Mouse (Mus musculus) lung, embryonic 14.5 days (tissue): ENCODE results near the gene Inafm2. TPM values are rescaled to one million over a fixed set of nuclear protein-coding genes. Genes with fewer than 3 reads are reported as not detected.

Source experiments
- ATAC-seq: fragments of 200-750 bp; cut with Nextera tagmentation; 2 replicates; pipeline ENCODE4 v1.8.0; 2017; ENCODE audit warnings: mild to moderate bottlenecking, moderate TSS enrichment, moderate library complexity; ENCODE audit not compliant: insufficient read depth
- DNase-seq: peaks from one replicate; pipeline ENCODE4 v3.0.0-alpha.2; 2015
- H3K27ac ChIP-seq: fragments of 300-500 bp; sonication (generic); 2 replicates; pipeline ENCODE4 v1.5.1; 2014; ENCODE audit warnings: low read depth, mild to moderate bottlenecking, moderate library complexity
- H3K27me3 ChIP-seq: fragments of 300-500 bp; sonication (generic); 2 replicates; pipeline ENCODE4 v1.6.1; 2014; ENCODE audit warnings: low read length, control low read depth; ENCODE audit not compliant: insufficient read depth
- H3K36me3 ChIP-seq: fragments of 300-500 bp; sonication (generic); 2 replicates; pipeline ENCODE4 v1.6.1; 2014; ENCODE audit warnings: control low read depth; ENCODE audit not compliant: insufficient read depth
- H3K4me1 ChIP-seq: fragments of 300-500 bp; sonication (generic); 2 replicates; pipeline ENCODE4 v1.6.1; 2014; ENCODE audit warnings: antibody characterized with exemption, control low read depth; ENCODE audit not compliant: insufficient read depth
- H3K4me2 ChIP-seq: fragments of 300-500 bp; sonication (generic); 2 replicates; pipeline ENCODE4 v1.6.1; 2014; ENCODE audit warnings: mild to moderate bottlenecking
- H3K4me3 ChIP-seq: fragments of 300-500 bp; sonication (generic); 2 replicates; pipeline ENCODE4 v1.5.1; 2014; ENCODE audit warnings: low read depth, low read length
- H3K9ac ChIP-seq: fragments of 300-500 bp; sonication (generic); 2 replicates; pipeline ENCODE4 v1.6.1; 2014
- H3K9me3 ChIP-seq: fragments of 300-500 bp; sonication (generic); 2 replicates; pipeline ENCODE4 v1.6.1; 2016; ENCODE audit warnings: low read depth, low read length, control low read depth
- CTCF ChIP-seq: IDR thresholded peaks from 2 replicates; pipeline ENCODE4 v1.5.1; 2016; ENCODE audit warnings: antibody characterized with exemption, low read depth
- WGBS: fragments of 180-500 bp; shearing (Covaris S2); extraction: QIAGEN DNeasy Blood & Tissue Kit; methylation state at CpG from one replicate; pipeline ENCODE4 v1.1.7; 2014; 5-methylcytosine and 5-hydroxymethylcytosine counted together
- polyA plus RNA-seq: library from polyadenylated mRNA; unstranded; fragments of >200 nt; fragmentation: Nextera tagmentation; extraction: Ambion mirVana; gene quantifications from 2 replicates; pipeline ENCODE4 v1.2.1, GENCODE M21; 2014

Inafm2 gene
- polyA plus RNA-seq, 1 experiment from 2014 or later, result 24.3 TPM

GRCm38 (mm10) chr2:118711038-118711494 is 34.5 kb upstream of the Inafm2 start:
- Histone ChIP-seq H3K9ac (peak overlapping the region; percentile 44), H3K36me3 (no peaks in the 10 kb centered on the region), H3K9me3 (no peaks in the 10 kb centered on the region), H3K4me2 (peak overlapping the region; percentile 77), H3K4me3 (peak overlapping the region; percentile 39), H3K27me3 (peaks cover 68% of the 10 kb centered on the region), H3K27ac (no peak overlapping the region), H3K4me1 (peaks cover 8% of the 10 kb centered on the region; the same call in 1 of the 2 replicates)
- no peak for TF ChIP-seq CTCF
- DNase-seq (peak; percentile 83), ATAC-seq (peak; percentile 75)
- WGBS, result under 1% methylated on average over 36 of the region's 36 CpGs

GRCm38 (mm10) chr2:118713631-118714030 is 31.9 kb upstream of the Inafm2 start:
- no peak overlapping the region for H3K4me3 ChIP-seq
- DNase-seq (no peak), ATAC-seq (no peak)
- 66% methylated on average over 6 of the region's 6 CpGs for WGBS
- no peaks in the 10 kb centered on the region for H3K36me3 ChIP-seq
- H3K4me1 ChIP-seq, result peaks cover 8% of the 10 kb centered on the region; the same call in 1 of the 2 replicates
- no peak overlapping the region for H3K27ac ChIP-seq
- no peaks in the 10 kb centered on the region for H3K9me3 ChIP-seq
- no peak overlapping the region for H3K9ac ChIP-seq
- peaks cover 44% of the 10 kb centered on the region for H3K27me3 ChIP-seq
- no peak for TF ChIP-seq CTCF
- H3K4me2 ChIP-seq, result no peak overlapping the region

- H3K27ac ChIP-seq, result no peak overlapping the region
- H3K4me1 ChIP-seq, result peaks cover 8% of the 10 kb centered on the region; the same call in 1 of the 2 replicates
- 38% methylated on average over 4 of the region's 4 CpGs for WGBS
- H3K4me2 ChIP-seq, result no peak overlapping the region
- H3K9ac ChIP-seq, result no peak overlapping the region
- no peaks in the 10 kb centered on the region for H3K9me3 ChIP-seq
- no peak for DNase-seq
- ATAC-seq, result no peak
- TF ChIP-seq CTCF, result no peak
- no peaks in the 10 kb centered on the region for H3K36me3 ChIP-seq
- H3K27me3 ChIP-seq, result peaks cover 40% of the 10 kb centered on the region
- no peak overlapping the region for H3K4me3 ChIP-seq
These were observed 31.3 kb upstream of the Inafm2 start for GRCm38 (mm10) chr2:118714230-118714629.

GRCm38 (mm10) chr2:118716677-118717076 is 28.9 kb upstream of the Inafm2 start:
- DNase-seq, result no peak
- ATAC-seq, result no peak
- Histone ChIP-seq H3K36me3 (no peaks in the 10 kb centered on the region), H3K4me3 (no peak overlapping the region), H3K9me3 (no peaks in the 10 kb centered on the region), H3K4me1 (no peaks in the 10 kb centered on the region), H3K27ac (no peak overlapping the region), H3K9ac (no peak overlapping the region), H3K4me2 (no peak overlapping the region), H3K27me3 (peaks cover 20% of the 10 kb centered on the region; the same call in 1 of the 2 replicates)
- WGBS, result 76% methylated on average over 5 of the region's 5 CpGs
- TF ChIP-seq CTCF, result no peak

DNA sequence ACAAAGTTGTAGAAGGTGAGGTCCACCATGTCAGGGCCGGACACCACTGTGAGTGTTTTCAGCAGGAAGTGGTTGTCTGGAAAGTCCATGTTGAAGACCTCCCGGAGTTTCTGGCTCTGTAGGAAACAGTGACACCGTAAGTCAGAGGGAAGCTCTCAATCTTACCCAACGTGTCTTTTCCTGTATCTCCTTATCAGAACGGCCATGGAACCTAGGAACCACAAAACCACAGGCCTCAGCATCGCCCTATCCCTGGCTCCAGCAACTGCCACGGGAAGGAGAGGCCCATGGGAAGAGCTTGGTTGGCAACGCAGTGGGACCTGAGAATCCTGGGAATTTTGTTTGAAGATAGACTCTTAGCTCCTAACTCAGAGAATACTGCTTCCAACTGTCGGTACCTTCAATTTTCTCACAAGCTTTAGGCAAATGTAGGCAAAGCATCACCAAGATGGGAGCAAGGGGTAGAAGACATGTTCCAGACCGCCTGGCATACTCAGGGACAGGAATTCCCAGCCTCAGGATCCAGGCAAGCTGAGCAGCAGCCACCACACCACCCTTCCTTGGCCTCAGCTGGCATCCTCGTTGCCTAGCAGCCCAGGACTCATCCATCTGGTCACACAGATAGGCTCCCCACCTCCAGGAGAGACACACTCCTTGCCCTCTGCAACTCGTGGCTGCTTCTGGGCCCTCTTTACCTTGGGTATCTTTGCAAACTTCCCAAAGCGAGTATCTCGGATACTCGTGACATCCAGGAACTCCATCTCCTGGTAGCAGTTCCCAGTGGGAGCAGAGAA is 21.7 kb upstream of the Inafm2 start:
- Histone ChIP-seq H3K4me1 (peaks cover 12% of the 10 kb centered on the region), H3K9me3 (no peaks in the 10 kb centered on the region), H3K27ac (no peak overlapping the region), H3K4me3 (no peak overlapping the region), H3K9ac (no peak overlapping the region), H3K4me2 (no peak overlapping the region), H3K36me3 (no peaks in the 10 kb centered on the region), H3K27me3 (0 out of 2 replicates have a peak, but pooled peaks cover 6% of the 10 kb centered on the region)
- no peak for TF ChIP-seq CTCF
- 72% methylated on average over 15 of the region's 15 CpGs for WGBS
- ATAC-seq, result no peak
- no peak for DNase-seq

GRCm38 (mm10) chr2:118725511-118725910 is 20.0 kb upstream of the Inafm2 start:
- DNase-seq (no peak), ATAC-seq (no peak)
- Histone ChIP-seq H3K9me3 (no peaks in the 10 kb centered on the region), H3K27me3 (0 out of 2 replicates have a peak, but pooled peaks cover 6% of the 10 kb centered on the region), H3K4me2 (no peak overlapping the region), H3K9ac (no peak overlapping the region), H3K4me1 (peaks cover 12% of the 10 kb centered on the region), H3K4me3 (no peak overlapping the region), H3K36me3 (no peaks in the 10 kb centered on the region), H3K27ac (no peak overlapping the region)
- WGBS, result 75% methylated on average over 4 of the region's 4 CpGs
- no peak for TF ChIP-seq CTCF

DNA sequence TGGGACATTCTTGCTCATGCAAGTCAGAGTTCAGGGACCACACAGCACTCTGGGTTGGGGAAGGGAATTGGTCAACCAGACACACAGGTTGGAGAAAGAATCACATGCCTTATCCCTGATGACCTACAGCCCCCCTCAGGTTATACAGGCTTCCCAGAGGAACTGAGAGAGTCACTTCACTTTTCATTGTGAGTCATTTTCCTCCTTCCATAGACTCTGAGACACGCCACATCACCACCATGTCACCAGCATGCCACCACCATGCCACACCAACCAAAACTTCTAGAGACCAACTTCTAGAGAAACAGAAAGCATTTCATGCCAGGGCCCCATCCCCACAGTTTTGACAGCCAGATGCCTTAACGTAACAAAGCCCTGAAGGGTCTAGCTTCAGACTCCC is 18.7 kb upstream of the Inafm2 start:
- no peak for ATAC-seq
- H3K27me3 ChIP-seq, result peaks cover 6% of the 10 kb centered on the region; the same call in 1 of the 2 replicates
- no peak overlapping the region for H3K4me3 ChIP-seq
- no peak for DNase-seq
- H3K36me3 ChIP-seq, result no peaks in the 10 kb centered on the region
- peaks cover 12% of the 10 kb centered on the region for H3K4me1 ChIP-seq
- WGBS, result 88% methylated on average over 2 of the region's 2 CpGs
- no peak overlapping the region for H3K4me2 ChIP-seq
- TF ChIP-seq CTCF, result no peak
- H3K9ac ChIP-seq, result no peak overlapping the region
- H3K9me3 ChIP-seq, result no peaks in the 10 kb centered on the region
- no peak overlapping the region for H3K27ac ChIP-seq
